Mouse (Mus musculus): ENCODE measurements around the gene Akap1.

Akap1 gene

DNA sequence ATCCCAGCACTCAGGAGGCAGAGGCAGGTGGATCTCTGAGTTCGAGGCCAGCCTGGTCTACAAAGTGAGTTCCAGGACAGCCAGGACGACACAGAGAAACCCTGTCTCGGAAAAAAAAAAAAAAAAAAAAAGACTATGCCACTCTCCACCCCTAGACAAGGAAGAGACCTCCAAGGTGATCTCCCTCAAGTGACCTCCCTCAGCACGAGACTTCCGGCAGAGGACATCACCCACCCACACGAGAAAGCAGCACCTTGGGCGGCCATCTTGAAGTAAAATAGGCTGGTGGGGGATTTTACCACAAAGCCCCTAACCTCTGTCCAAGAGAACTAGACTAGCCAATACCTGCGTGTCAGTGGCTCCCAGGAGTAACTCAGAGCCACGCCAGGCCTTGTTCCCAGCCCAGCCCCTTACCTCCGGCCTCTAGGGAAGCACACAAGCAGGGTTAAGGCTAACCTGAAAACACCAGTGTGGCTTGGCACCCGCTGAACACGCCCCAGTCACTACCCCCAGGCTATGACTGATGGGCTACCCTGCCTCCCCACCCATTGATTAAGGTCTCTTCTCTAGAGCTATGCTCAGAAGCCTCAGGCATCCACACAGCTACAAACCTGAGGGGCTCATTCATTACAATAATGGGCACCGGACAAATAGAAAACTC is 21.9 kb downstream of the Akap1 start:
- no peak for DNase-seq (ENCODE audit: low spot score in 2 of 2)

DNA sequence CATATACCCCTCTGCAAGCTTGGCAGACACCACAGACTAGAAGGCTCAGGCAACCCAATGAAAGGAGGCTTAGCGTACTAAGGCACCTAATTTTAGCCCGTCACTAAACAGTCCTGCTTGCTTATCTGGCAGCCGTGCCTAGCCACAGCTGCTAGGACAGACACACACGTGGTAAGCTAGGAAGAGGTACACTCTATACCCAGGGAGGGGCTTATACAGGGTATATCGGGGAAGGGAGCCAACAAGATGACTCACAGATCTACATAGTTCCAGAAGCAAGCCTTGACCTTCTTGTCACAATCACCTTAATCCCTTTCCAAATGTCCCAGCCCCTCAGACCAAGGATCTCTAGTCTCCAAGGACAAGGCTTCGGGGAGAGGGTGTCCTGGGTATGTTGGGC is 23.0 kb downstream of the Akap1 start:
- no peak for DNase-seq (ENCODE audit: low spot score in 2 of 2)

DNA sequence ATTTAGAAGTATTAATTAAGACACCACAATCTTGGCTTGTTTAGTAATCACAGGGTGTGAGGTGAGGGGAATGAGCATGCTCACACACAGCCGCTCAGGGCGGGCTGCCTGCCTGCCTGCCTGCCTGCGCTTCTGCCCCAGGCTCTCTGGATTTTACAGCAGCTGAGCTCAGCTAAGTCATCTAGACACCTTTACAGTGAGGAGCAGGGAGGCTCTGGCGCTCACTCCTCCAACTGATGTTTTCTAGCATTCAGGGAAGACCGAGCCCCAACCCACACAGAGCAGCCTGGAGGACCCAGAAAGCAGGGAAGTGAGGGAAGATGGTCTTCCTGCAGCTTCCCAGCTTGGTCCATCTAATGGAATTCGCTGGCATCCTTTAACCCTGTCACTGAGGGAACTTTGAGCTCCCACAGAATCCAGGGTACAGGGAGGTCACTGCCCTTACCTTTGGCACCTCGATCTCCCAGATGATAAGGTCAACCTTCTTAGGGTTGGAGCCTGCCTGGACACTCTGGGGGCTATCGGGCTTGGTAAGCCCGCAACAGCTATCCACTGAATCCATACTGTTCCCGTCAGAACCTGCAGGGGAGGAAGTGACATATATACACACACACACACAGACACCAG is 23.5 kb downstream of the Akap1 start:
- DNase-seq (ENCODE audit: low spot score in 2 of 2), result no peak

DNA sequence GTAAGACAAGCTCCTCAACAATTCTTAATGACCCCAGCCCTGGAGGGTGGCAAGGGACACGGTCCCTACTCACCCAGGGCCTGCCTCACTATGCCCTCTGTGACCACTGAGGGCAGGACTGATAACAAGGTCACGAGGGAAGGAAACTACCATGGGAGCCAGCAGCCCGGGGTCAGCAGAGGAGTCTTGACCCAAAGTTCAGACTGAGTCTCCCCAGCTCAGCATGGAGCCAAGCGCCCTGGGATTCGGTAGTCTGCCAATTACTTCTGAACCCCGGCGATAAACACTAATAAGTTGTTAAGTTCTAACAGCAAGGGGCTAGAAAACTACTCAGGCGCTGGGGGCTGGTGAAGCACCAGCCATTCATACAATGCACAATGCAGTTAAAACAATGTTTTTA is 24.1 kb downstream of the Akap1 start:
- DNase-seq (ENCODE audit: low spot score in 2 of 2), result no peak

DNA sequence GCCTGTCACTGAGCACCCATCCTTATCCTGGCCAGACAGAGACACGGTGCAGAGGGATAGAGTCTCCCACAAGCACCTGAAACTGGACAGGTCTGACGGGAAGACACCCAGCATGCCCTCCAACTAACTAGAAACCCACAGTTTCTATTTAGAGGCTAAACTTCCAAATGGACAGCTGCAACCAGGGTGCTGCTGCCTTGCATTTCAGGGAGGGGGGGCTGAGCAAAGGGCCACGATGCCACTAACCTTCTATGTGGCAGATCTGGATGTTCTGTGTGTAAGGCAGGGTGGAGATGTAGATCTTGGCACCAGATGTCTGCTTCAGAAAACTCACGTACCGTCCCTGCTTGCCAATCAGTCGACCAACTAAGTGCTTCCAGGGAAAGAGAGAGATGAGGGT is 25.0 kb downstream of the Akap1 start:
- DNase-seq (ENCODE audit: low spot score in 2 of 2), result no peak

DNA sequence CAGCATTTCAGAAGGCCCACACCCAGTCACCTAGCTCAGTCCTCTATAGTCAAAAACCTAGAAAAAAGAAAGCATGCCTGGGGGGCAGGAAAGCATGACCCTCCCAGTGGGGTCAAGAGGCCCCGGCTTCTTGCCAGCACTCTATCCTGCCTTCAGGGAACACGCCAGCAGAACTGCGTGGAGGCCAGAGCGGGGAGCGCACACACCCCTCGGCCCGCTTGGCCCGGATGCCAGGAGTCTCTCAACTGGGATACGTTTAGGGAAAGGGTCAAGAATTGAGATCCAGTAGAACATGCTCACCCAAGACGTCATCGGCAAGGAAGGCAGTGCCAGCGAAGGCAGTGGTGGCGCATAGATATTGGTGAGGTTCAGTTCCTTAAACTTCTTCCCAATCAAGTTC is 25.8 kb downstream of the Akap1 start:
- no peak for DNase-seq (ENCODE audit: low spot score in 2 of 2)

DNA sequence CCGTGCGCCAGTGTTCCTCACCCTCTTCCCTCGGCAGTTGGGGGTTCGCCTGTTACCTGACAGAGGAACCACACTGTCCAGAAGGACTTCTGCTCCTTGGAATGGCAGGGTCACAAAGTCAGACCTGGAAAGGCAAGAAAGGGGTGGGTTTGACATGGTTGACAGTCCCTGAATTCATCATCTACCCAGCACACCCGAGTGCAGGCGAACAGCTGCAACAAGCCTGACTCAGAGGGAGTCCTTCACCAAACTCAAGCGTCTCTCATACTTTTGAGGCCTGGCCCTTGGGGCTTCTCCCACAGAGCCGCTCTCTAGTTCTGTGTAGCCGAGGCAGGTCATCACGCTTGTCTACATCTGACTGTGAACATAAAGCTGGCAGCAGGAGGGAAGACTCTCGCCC is 29.8 kb downstream of the Akap1 start:
- no peak for DNase-seq (ENCODE audit: low spot score in 2 of 2)

DNA sequence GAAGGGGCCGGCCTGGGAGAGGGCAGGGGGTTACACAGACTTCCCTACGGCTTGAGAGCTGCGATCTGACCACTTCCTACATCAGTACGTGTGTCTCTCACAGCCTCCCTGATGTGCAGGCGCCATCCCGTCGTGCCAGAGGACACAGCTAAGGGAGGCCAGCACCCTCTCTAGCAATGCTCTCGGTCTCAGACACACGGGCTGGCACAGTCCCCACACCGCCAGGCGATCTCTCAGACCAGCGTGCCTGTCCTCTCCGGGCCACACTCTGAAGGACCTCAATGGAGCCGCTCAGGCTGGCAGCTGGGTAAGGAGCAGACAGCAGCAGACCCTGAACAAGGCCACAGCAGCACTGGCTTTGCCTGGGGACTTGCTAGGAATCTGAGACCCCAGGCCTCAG is 30.3 kb downstream of the Akap1 start:
- DNase-seq (ENCODE audit: low spot score in 2 of 2), result no peak

DNA sequence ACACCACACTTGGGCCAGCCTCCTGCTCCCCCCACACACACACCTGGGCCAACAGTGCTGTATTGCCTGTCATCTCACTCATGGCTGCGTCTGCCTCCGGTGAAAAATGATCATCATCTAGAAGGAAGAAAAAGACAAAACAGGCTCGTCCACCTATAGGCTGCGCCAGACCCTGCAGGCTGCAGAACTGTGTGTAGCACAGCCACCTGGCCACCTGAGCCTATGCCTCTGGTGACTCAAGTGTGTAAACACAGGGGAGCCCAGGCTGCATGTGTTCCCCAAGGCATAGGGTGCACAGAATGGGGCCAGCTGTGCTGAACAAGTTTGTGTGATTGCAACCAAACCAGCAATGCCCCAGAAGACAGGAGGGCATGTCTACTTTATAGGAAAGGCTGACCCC is 31.3 kb downstream of the Akap1 start:
- DNase-seq (ENCODE audit: low spot score in 2 of 2), result no peak

DNA sequence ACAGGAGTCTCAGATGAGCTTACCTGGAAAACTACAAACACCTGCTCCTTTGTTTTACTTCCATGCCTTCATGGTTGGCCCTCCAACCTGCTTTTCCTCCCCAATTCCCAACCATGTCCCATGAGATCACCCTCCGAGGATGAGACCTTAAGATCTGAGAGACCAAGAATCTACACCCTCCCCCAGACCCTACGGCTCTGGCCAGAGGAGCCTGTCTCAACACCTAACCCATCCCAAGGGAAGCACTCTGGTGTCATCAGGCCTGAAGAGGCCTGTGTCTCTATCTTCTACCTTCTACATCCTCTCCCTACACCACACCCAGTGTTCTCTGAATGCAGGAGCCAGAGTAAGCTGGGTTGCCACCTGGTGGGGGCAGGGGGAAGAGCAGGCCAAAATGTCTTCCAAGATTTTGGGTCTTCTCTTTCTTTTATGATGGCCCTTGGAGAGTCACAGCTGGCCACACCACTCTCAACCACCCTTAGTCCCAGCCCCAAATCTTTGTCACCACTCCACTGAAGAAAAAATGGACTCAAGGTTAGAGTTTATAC is 34.1 kb downstream of the Akap1 start:
- DNase-seq (ENCODE audit: low spot score in 2 of 2), result peak in 1 of 2 experiments; percentile 32

DNA sequence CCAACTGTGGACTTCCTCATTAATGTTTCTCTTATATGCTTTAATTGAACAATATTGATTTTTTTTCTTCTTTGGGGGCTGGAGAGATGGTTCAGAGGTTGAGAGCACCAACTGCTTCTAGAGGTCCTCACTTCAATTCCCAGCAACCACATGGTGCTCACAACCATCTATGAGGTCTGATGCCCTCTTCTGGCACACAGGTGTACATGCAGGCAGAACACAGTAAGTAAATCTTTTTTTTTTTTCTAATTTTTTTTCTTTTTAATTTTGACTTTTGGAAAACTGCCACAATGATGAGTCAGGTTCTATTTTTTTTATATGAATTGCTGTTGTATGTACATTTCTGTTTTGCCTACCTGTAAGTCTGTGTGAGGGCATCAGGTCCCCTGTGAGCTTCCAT is 35.9 kb downstream of the Akap1 start:
- no peak for DNase-seq (ENCODE audit: low spot score in 2 of 2)

DNA sequence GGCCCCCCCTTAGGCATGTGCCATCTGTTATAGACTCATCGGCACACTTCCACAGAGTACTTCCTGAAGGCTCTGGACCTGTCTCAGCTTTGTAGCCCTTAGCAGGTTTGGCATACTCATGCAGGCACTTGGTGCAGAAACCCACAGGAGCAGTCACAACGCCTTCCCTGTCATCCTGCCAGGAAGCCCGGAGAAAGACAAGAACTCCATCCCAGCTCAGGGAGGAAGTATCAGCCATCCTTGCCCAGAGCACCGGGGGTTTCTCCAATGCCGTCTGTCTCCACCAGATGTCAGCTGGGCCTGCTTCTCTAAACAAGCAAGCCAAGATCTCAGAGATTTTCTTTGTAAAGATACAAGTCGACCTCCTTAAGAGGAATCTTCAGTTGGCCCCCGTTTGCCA is 38.5 kb downstream of the Akap1 start:
- no peak for DNase-seq (ENCODE audit: low spot score in 2 of 2)

DNA sequence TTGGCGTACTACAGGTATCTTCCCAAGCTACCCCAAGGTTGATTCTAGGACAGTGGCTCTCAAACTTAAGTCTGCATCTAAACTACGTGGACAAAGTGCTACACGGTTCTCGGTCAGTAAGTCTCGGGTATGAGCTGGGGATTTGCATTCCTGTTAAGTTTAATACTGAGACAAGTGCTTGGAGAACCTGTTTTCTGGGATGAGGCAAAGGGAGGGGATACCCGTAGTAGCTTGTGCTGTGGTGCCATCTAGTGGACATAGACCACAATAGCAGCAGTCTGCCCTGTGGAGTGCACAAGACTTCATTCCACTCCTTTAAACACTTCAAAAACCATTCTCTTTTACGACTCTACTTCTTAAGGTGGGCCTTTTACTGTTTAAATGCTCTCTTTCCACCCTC is 41.4 kb downstream of the Akap1 start:
- peak in 1 of 2 experiments; percentile 19 for DNase-seq (ENCODE audit: low spot score in 2 of 2)

DNA sequence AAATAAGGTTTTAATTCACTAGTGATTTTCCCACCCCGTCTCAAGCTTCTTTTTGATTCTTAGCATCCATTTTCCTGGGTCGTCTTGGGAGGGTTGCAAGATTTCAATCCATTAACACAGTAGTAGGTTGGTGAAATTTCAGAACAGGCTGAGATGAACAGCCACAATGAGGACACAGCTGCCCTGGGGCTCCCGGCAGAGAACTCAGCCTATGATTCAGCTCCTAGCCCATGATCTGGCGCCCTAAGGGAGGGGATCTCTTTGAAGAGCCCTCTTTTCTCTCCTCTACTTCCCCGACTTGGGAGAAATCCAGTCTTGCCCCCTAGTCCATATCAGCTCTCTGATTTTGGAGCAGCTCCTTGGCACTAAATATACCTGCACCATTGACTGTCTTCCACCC is 41.9 kb downstream of the Akap1 start:
- DNase-seq (ENCODE audit: low spot score in 2 of 2), result no peak

DNA sequence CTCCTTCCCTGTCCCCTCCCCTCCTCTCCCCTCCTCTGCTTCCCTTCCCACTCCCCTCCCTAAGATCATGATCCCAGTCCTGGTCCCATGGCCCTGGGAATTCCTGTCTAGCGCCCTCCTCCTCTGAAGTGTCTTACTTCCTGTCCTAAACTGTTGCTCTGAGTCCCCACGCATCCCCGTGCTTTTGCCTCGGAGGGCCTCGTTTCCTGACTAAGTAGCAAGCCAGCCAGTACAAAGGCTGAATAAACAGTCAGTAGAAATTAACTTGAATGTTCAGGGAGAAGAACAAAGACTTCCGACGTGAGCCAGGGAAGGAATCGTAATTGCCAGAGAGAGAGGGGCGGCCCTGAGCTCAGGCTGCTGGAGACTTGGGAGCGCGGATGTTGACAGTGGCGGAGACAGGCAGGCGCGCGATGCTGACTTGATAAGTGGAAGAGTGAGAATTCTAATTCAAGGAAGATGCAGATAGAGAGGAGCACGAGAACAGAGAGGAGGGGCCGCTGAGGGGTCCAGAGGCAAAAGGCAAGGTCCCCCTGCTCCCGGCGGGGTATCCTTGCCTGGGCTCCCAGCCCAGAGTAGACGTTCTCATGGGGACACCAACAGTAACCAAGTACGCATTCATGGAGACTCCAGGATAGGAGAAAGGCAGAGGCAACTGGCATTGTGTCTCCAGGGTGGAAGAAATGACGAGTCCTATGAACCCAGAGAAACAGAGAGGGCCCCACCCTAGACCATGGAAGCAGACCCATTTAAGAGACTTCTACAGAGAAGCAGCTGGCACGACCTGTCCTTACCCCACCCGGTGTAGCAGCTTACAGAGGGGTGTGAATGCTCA is 43.4 kb downstream of the Akap1 start:
- DNase-seq (ENCODE audit: low spot score in 2 of 2), result no peak

DNA sequence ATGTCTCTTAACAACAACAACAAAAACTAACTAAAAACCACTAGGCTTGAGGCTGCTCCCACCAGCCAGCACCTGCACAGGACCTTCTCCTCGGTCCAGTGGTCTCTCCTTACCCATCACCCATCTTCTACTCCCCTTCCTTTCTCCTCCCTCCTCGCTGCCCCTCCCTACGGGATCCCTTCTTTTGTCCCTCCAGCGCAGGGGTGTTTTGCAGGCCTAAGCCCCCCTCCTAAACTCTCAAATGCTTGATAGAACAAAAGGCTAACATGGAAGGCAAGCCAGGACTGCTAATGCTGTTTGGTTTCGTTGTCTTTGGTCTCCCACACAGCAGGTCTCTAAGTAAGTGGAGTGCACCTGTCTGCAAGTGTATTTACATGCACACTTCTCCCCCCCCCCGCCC is 44.1 kb downstream of the Akap1 start:
- DNase-seq (ENCODE audit: low spot score in 2 of 2), result no peak

DNA sequence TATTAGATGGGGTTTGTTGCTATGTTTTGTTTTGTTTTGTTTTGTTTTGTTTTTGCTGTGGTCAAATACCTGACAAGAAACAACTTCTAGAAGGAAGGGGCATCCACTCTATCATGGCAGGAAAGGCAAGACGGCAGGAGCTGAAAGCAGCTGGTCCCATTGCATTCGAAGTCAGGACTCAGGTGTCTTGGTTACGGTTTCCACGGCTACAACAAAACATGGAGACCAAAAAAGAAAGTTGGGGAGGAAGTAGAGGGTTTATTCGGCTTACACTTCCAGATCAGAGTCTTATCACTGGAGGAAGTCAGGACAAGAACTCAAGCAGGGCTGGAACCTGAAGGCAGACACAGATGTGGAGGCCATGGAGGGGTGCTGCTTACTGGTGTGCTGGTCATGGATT is 47.3 kb downstream of the Akap1 start:
- no peak for DNase-seq (ENCODE audit: low spot score in 2 of 2)

DNA sequence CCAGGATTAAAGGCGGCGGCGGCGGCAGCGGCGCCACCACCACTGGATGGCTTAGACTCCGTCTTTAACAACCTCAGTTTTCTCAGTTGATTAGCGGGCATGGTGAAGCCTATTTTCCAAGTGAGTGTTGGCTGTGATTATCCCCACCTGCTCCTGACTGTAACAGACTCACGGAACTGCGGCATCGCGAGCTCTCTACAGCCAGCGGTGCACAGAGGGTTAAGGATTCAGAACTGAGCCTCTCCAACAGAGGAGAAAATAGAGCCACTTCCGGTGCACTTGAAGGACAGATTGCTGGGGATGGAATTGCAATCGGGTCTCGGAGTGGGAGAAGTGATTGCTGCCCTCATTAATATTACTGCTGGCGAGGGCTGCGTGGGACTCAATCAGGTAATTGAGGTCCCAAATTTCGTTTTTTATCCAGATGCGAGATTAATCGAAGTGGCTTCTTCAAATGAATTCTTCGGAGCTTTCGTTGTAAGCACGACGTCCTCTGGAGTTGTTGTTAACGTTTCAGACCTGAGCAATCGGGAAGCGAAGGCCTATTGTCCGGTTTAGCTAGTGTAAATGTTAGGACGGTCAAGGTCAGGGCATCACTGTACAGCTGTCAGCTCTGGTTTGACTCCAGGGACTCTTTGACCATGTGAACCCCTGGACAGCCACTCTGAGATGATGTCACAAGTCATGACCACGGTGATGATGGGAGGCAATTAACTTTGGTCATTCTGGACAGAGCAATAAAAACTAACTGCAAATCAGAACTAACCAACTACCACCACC is 61.0 kb downstream of the Akap1 start:
- no peak for DNase-seq (ENCODE audit: low spot score in 2 of 2)

DNA sequence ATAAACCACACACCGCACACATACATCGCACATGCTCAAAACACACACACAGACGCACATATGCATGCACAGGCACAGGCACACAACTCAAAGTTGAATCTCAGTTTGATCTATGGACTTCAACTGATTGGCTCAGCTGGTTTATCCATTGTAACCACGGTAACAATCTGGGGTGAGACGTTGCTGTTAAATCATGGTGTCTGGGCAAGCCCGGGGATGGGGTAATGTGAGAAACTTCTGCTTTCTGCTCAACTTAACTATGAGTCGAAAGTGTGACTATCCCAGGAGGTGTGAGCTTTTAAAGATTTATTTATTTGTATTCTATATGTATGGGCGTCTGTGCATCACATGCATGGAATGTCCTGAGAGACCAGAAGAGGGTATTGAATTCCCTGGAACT is 68.2 kb downstream of the Akap1 start:
- no peak for DNase-seq (ENCODE audit: low spot score in 2 of 2)

DNA sequence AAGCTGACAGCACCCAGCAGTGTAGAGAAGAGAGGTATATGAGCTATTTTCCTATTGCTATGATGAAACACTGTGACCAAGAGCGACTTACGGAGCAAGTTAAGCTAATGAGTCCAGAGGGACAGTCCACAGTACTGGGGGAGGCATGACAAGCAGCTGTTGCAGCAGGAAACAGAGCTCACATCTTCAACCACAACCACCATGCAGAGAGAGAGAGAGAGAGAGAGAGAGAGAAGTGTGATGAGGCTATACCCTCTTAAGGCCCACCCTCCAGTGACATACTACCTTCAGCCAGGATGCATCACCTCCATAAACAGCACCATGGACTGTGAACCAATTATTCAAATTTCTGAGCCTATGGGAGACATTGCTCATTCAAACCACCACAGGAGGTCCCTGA is 74.5 kb downstream of the Akap1 start:
- no peak for DNase-seq (ENCODE audit: low spot score in 2 of 2)

DNA sequence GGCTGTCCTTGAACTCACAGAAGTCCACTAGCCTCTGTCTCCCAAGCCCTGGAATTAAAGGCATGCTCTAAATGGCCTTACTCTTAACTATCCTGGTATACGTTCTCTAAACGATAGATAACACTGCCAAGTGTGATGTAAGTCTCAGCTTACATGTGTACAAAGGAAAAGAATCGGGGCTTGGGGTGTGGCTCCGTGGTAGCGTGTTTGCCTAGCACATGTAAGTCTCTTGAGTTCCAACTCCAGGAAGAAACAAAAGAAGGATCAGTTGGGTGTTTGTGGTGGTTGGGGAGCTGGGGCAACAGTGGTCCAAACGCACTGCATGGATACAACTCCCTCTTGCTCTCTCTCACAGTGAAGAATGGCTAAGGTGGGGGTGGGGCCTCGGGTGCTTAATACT is 77.6 kb downstream of the Akap1 start:
- no peak for DNase-seq (ENCODE audit: low spot score in 2 of 2)

DNA sequence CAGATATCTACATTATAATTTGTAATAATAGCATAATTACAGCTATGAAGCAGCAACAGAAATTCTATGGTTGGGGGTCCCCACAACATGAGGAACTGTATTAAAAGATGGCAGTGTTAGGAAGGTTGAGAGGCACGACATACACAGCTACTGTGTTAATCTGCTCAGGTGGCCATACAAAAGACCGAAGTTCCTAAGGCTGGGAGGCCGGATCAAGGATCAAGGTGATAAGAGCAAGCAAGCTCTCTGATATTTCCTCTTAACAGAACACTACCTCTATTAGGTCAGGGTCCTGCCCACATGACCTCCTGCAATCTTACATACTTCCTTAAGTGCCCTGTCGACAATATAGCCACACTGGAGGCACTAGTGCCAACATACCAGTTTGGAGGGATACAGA is 80.9 kb downstream of the Akap1 start:
- no peak for DNase-seq (ENCODE audit: low spot score in 2 of 2)
